Mouse (Mus musculus) frontal cortex, postnatal 10 days (tissue): ENCODE measurements around the gene Adcy5.

ENCODE experiments used
- DNase-seq, 2 experiments: peaks; one replicate each; pipeline ENCODE4 v3.0.0; 2022; ENCODE audit warnings: low spot score in 2 of 2, mixed read lengths in 1 of 2

Gene Adcy5

GRCm38 (mm10) chr16:35205681-35206080 is 51.0 kb downstream of the Adcy5 start:
- no peak for DNase-seq

GRCm38 (mm10) chr16:35206426-35206825 is 51.7 kb downstream of the Adcy5 start:
- DNase-seq: no peak

- no peak for DNase-seq
Measured at GRCm38 (mm10) chr16:35208796-35209195, 54.1 kb downstream of the Adcy5 start.

GRCm38 (mm10) chr16:35209753-35210152 is 55.1 kb downstream of the Adcy5 start:
- no peak for DNase-seq

GRCm38 (mm10) chr16:35215047-35215446 is 60.4 kb downstream of the Adcy5 start:
- DNase-seq: no peak

DNA sequence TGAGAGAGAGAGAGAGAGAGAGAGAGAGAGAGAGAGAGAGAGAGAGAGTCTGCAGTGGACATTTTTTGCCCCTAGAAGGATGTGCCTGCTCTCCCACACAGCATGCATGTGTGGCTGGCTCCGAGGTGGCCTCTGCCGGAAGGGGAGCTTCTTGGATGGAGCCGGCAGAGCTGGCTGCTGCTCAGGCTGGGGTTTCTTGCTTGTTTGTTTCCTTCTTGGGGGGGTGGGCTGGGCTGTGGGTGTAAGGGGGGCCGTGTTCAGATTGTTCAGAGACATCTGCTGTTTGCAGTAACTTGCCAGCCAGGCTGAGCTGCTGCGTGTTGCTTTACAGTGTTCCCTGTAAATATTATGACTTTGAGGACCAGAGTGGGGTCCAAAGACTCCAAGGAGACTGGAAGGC is 60.8 kb downstream of the Adcy5 start:
- DNase-seq: no peak

DNA sequence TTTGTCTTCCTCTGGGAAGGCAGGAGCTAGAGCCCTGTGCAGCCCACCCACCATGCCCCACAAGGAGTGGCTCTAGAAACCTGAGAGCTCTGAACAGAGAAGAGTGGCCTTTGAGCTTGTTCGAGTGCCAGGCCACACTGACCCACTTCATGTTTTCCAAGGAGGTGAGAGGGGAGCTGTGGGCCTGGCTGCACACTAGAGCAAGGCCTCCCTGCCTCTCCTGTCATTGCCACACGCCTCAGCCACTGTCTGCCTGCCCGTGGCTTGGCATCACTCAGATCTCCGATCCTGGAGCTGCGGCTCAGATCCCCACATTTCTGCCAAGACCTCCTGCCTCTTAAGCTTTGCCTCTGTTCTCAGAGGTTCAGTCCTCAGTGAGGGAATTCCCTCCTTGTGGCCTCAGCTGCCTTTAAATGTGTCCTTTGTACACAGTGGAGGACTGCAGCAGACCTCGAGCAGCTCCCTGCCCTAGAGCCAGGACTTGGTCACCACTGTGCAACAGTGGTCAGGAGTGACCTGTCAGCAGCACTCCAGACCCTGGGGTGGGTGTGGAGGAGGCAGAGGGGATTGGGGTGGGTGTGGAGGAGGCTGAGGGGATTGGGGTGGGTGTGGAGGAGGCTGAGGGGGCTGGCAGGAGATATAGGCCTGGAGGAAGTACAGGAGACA is 62.3 kb downstream of the Adcy5 start:
- no peak for DNase-seq

GRCm38 (mm10) chr16:35220412-35220811 is 65.7 kb downstream of the Adcy5 start:
- peak in 1 of 2 experiments; percentile 46 for DNase-seq

GRCm38 (mm10) chr16:35221581-35221980 is 66.9 kb downstream of the Adcy5 start:
- no peak for DNase-seq

DNA sequence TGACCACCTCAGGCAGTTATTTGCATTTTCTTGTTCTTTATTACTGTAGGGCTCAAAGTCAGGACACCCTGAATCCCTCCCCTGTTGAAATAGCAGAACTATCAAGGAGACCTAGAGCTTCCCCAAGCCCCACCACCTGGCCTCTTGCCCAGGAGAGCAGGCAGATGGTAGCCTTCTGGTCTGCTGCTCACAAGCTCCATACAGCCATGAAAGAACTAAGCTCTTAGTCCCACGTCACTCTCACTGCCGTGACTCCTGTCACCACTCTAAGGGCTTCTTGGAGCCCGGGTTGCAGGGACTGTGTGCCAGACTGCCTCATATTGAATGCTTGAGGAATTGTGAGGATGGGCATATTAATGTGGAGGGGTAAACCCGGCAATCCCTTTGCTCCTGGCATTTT is 69.3 kb downstream of the Adcy5 start:
- no peak for DNase-seq

DNA sequence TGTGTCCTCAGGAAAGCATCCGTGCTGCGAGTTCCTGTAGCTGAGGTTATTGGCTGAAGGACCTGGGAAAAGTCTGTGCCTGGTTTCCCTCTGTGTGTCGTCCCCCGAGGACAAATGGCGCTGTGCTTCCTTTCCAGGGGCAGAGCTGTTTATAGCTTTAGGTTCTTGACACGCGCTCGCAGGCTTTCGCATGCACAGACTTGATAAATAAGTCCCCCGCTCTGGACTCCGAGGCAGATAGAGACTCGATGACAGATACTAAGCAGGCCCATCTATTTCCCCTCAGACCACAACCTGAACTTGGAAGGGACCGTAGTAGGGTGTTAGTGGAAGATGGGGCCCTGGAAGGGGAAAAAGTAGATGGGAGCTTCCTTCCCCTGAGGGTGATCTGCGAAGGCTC is 70.0 kb downstream of the Adcy5 start:
- no peak for DNase-seq

GRCm38 (mm10) chr16:35229582-35229981 is 74.9 kb downstream of the Adcy5 start:
- DNase-seq: no peak

DNA sequence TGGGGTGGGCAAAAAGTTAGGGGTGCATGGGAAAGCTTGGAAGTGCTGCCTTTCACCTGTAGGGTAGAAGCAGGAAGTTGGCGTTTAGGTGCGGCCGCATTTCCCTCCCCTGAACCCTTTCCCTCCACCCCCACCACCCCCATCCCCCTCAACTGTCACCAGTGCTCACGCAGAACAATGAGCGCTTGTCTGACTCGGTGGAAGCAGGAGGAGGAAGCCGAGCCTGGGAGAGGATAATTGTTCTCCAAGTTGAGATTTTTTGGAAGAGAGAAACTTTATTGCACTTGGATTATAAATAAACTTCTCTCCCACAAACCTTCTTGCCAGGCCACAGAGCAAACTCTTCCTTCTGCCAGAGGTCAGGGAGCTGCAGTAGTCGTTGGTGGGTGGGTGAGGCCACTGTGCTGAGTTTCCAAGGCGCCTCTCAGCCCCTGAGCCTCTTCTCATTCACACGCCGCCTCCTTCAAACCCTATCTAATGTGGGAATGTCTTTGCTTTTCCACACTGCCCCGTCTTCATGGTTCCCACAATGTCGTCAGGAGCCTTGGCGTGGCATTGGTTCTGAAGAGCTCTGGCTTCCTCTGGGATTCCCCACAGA is 77.6 kb downstream of the Adcy5 start:
- no peak for DNase-seq

GRCm38 (mm10) chr16:35233329-35233728 is 78.7 kb downstream of the Adcy5 start:
- DNase-seq: no peak

DNA sequence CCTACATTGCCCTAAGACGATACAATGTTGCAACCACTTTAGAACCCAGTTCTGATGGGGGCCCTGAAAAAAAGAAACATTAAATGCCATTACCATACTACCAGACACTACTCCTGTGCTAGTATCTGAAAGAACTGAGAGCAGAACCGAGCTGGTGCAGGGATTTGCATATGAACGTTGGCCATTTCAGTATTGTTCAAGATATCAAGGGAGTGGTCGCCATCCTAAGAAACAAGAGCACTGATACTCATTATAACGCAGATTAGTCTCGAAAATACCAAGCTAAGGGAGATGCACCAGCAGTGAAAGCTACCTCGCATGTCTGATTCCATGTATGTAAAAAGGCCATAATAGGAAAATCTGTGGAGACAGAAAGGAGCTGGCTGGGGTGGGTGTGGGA is 82.4 kb downstream of the Adcy5 start:
- DNase-seq: no peak

DNA sequence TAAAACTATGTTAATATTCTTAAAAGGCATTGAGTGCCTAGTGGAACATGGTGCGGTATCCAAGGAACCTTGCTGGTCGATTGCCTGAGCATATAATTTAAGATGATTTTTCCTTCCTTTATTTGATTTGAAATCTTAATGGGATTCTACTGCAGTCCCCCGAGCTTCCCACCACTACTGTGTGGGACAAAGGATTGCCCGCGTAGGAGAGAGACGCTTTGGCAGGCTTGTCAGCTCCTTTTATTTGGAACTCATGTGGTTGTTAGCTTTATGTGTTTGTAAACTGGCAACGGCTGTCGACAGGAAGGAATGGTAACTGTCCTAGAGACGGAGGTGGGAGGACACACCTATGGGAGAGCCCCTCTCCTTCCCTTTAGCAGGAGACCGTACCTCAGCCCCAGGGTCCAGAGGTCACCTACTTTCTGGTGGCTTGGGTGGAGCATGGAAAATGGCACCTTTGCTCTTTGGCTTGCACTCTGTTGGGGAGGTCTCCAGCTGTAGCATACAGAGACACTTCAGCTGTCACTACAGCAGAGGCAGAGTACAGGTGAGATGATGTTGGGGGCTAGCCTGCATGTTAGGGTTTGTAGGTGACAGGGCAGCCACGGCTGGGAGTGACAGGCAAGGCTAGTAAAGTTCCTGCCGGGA is 84.8 kb downstream of the Adcy5 start:
- no peak for DNase-seq

- DNase-seq: no peak
Measured at GRCm38 (mm10) chr16:35239966-35240730, 85.5 kb downstream of the Adcy5 start.

- no peak for DNase-seq
Measured at GRCm38 (mm10) chr16:35247364-35247763, 92.7 kb downstream of the Adcy5 start.

- no peak for DNase-seq
Measured at GRCm38 (mm10) chr16:35248825-35249224, 94.1 kb downstream of the Adcy5 start.

DNA sequence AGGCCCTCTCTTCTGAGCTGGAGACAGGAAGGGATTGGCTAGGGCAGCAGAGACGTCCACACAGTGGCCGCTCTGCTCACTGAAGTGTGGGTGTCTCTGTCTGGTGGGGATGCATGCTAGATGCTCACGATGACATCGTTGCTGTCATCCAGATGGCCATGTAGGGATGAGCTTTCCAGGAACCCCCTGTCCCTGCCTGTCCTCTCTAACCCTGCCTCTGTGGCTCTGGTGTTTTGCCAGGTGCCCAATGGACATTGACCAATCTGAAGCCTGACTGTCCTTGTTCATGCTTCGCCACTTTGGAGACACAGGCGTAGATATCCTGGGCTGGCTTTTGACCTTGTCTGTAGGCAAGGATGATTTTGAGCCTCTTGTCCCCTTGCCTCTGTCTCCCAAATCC is 95.1 kb downstream of the Adcy5 start:
- no peak for DNase-seq

DNA sequence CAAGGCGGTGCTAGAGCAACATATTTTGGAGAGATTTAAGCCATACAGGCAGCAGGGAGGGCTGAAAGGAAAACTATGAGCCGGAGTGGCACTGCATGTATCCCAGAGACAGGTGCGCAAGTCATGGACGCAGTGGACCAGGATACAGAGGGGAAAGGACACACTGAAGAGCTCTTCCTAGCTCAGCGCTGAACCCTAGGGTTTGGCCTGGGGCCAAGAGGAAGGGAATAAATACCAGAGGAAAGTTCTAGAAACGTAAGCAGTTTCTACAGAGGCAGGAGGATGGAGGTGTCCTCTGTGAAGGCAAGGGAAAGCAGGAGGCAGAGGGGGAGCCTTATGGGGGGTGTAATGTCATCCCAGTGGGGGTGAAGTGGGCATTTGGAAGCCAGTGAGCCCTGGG is 97.0 kb downstream of the Adcy5 start:
- no peak for DNase-seq

- no peak for DNase-seq
Measured at GRCm38 (mm10) chr16:35252967-35253366, 98.3 kb downstream of the Adcy5 start.

DNA sequence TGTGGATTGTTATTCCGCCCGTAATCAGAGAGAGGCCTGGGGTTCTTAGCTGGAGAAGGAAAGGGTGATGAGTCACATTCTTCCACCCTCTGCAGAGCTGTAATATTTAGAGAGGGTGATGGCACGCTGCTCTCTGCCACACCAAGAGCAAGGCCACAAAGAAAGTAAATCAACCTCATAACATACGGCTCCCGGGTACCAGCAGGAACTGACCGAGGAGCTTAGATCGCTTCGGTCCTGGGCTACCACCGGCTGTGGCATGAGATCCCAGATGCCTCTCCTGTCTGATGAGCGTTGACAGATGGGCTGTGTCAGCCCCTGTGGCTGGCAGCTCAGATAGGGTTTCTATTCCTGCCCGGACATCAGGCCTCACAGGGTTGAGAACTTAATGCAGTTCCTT is 101.3 kb downstream of the Adcy5 start:
- DNase-seq: no peak
